Mouse (Mus musculus): ENCODE data around the gene Vps13c. TPM values are rescaled to one million over a fixed set of nuclear protein-coding genes. Genes with fewer than 3 reads are reported as not detected.

Vps13c gene
- 14.3 and 16.4 TPM in 2 replicates for polyA plus RNA-seq (2012; rRNA removed; ENCODE audit: low replicate concordance)

GRCm38 (mm10) chr9:67839981-67840859 lies at the start of gene Vps13c:
Gene Vps13c, plus strand, starts transcription at chr9:67840396.

DNA sequence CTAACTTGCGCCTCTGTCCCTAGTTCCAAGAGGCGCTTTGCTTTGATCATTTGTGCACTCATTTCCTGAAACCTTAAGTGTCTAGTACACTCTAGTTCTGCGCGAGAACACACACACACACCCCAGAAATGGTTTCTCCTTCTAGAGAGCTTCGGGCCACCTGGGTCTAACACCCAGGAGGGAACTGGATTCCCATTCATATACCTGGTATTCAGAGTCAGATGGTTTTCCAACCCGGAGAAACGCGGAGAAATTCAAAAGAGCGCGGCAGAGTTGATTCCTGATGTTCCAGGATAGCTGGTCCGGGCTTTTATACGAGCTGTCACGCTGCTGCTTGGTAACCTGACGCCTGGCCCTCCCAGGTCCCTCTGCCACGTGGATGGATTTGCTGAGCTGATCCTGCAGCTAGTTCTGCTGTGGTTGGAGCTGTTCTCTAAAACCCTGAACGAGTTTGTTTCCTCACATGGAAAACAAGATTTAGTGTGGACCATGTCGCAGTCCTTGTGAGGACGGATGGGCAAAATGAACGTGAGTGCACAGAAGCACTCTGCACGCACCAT lies 8.1 kb upstream of the Vps13c start, which contains the start of gene C2cd4a:
TSS of gene C2cd4a (minus strand) at position 285 of the 560 bp plus-strand sequence.

Other genes starting within 250 kb of the Vps13c start
- gene C2cd4b, start 81.0 kb upstream of the Vps13c start, polyA plus RNA-seq (2012; rRNA removed; ENCODE audit: low replicate concordance): 0.18 TPM in 1 of 2 replicates, not detected in the other
- 0.21 and 9.4 TPM in 2 replicates for gene C2cd4a, start 8.1 kb upstream of the Vps13c start, polyA plus RNA-seq (2012; rRNA removed; ENCODE audit: low replicate concordance)